Mouse (Mus musculus) monocyte, adult 2 months (primary cell): Measurements from ENCODE around the gene Gm20388.

Experiments
- DNase-seq, 2 experiments: peaks; one replicate each; pipeline ENCODE4 v3.0.0; 2022; ENCODE audit warnings: low spot score in 2 of 2, low read depth in 1 of 2

Gm20388 gene

GRCm38 (mm10) chr8:121479144-121479543 lies 1568.5 kb downstream of the Gm20388 start:
- no peak for DNase-seq

DNA sequence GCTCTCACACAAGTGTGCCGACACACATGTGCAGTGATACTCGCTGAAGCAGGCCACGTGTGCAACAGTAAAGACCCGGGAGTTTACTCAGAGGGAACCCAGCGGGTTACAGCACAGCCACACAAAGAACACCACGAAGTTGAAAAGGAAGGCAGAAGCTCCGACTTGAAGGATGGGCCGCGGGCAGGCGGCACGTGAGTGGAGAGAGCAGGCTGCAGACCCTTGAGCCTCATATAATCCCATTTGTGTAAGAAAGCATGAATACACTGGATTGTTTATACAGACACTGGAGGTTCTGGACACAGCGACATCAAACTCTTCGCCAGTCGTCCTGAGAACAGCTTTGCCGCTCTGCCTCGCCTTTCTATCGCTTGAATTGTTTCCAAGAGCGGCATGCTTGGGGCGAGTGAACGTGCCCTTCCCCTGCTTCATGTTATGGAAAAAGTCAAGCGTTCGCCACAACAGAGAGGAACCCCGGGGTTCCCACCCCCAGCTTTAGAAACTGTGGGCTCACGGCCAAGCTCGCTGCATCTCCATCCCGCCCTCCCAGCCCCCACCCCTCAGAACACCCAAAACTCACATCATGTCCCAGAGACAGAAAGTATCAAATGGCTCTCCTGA lies 1569.9 kb downstream of the Gm20388 start:
- DNase-seq: no peak

DNA sequence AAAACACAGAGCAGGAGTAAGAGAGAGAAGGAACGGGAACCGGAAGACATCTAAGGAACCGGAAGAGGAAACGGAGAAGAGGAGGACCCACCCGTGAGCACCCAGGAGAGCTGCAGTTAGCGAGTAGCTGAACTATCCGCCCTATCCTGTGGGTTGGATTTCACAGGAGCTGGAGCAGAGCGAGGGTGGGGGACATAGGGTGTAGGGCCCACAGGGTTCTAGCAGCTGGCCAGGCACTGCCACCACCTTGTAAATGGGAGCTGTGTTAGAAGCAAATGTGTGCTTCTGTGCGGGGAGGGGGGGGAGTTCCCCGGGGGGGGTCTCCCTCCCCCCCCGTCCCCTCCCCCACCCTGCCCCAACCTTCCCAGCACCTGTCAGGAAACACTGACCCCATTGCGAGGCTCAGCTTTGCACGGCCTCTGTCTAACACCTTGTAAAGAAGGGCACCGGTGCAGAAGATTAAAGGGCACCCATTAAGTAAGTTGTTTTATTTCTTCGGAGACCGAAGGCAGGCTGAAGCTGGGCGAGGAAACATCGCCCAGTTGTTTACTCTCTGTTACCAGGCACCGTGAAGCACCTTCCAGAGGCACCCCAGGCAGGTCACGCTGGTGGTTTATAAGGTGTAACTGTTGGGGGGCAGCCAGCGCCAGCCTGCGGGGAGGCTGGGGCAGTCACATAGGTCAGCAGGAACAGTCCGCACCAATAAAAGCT lies 1573.6 kb downstream of the Gm20388 start:
- no peak for DNase-seq

GRCm38 (mm10) chr8:121491633-121492032 lies 1581.0 kb downstream of the Gm20388 start:
- DNase-seq: no peak

- DNase-seq: no peak
Measured at GRCm38 (mm10) chr8:121497621-121498020, 1587.0 kb downstream of the Gm20388 start.

DNA sequence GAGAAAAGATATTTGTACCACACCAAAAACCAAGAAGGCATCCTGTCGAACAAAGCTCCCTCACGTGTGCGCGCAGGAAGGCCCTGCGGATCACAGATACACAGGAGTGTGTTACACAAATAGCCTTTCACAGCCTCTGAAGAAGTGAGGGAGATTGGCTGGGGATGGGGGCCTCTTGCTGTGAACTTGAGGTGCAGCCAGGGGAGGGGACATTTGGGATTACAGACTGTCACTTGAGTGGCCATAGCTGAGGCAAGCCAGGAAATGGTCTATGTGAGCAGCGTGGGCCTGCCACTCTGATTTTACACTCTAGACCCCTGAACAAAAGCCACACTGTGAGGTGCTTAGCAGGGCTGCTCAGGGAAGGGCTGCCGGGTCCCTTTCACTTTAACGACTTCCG lies 1601.1 kb downstream of the Gm20388 start:
- no peak for DNase-seq

- DNase-seq: no peak
Measured at GRCm38 (mm10) chr8:121513429-121513828, 1602.8 kb downstream of the Gm20388 start.

GRCm38 (mm10) chr8:121525111-121525818 lies 1614.6 kb downstream of the Gm20388 start:
- no peak for DNase-seq

DNA sequence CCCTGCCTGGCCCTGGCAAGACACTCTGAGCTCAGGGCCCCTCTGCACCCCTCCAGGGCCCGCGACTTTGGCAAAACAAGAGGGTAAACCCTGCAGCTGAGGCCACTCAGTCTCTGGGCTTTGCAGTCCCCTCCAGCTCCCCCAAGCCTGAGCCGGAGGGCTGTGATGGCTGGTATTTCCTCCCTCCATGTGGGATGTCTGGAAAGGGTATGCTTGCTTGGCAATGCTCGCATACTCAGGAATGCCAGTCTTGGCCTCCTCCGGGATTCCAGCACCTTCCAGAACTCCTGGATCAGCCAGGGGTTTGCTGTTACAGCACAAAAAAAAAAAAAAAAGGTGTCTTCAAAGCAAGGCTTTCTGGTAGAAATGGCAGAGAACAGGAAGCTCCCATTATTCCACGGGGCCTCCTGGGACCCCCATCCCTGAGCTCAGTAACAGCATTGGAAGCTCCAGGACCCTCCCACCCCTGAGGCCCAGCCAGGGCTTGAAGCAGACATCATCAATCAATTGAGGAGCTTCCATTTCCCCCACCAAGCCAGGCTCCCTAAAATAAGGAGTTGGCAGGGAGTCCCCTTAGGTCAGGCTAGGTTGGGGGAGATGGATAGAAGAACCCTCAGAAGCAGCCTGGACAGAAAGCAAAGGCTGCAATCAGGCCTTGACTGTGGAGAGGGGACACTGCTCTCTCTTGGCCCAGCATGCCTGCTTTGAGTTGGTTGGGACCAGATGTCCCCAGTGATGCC lies 1616.3 kb downstream of the Gm20388 start:
- DNase-seq: no peak

DNA sequence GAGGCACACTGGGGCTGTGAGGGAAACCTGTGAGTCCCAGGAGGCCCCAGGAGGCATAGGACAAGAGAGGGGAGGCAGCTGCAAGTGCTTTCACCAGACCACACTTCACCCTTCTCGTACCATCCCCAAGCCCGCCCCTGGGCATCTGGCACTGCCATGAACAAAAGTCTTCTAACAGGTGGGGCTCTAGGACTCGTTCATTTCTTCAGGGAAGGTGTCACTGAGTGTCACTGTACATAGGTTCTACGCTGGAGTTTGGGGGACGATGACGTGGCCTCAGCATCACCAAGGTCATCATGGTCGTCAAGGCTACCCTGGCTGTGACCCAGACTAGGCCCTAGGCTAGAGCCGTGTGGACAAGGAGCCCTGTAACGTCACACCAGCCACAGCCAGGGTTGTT lies 1617.1 kb downstream of the Gm20388 start:
- DNase-seq: no peak

GRCm38 (mm10) chr8:121528790-121529189 lies 1618.1 kb downstream of the Gm20388 start:
- no peak for DNase-seq

DNA sequence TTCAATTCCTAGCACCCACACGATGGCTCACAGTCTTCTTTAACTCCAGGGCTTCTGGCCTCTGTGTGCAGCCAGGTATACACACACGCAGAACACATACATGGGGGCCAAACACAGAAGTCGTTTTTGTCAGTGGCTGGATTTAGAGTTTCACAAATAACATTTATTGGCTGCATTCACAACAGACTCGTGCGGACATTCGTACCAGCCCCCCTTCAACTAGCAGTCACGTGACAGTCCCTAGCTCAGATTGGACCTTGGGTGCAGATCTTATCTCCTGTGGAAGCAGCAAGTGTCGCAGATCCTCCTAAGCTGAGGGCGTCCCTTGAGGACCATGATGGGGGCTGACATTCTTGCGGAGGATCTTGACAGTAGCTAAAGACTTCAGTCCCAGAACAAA lies 1620.0 kb downstream of the Gm20388 start:
- DNase-seq: no peak

DNA sequence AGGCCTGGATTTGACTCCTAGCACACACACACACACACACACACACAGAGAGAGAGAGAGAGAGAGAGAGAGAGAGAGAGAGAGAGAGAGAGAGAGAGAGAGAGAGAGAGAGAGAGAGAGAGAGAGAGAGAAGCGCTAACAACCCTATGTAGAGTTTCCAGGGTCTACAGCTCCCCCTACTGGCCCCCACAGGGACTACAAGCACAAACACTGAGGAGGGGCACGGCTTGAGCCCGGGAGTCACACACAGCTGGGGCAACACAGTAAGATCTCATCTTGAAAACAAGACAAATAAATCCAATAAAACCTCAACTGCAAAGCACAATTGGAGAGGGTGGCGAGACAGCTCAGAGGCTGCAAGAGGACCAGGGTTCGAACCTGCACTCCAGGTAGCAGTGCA lies 1621.7 kb downstream of the Gm20388 start:
- no peak for DNase-seq

DNA sequence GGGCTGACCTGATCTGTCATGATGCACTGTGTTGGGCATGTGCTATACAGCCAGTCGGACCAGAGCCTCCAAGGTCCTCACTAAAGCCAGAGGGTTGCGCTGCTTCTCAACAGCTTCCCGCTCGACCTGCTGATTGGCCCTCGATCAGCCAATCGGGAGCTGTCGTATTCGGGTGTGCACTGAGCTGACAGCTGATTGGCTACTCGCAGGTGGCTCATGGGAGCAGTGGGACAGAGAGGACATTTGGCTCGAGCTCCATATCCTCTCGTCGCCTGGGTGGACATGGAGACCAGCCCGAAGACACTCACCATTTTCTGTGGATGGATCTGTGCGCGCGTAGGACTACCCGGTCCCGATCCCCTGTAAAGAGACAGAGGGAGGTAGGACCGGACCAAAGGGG lies 1631.2 kb downstream of the Gm20388 start:
- DNase-seq: no peak

DNA sequence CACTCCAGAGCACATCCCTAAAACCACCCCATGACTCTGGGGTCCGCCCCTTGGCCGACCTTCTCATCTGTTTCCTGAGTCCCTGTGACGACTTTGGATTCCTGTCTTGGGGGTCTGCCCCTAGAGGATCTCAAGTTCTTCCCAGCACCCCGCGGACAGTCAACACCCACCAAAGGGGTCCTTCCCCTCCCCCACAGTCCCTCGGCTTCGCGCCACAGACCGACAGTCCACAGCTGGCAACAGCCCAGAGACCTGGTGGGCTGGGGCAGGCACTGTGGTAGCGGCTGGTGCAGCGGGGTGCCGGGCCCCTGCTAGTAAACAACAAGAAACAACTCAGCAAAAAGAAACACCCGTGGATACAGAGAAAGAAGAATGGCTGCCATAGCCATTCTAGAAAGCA lies 1632.3 kb downstream of the Gm20388 start:
- DNase-seq: no peak

GRCm38 (mm10) chr8:121544276-121544785 lies 1633.7 kb downstream of the Gm20388 start, which contains the start of gene 1700018B08Rik:
Gene 1700018B08Rik, minus strand, starts transcription at chr8:121544320.
- no peak for DNase-seq

DNA sequence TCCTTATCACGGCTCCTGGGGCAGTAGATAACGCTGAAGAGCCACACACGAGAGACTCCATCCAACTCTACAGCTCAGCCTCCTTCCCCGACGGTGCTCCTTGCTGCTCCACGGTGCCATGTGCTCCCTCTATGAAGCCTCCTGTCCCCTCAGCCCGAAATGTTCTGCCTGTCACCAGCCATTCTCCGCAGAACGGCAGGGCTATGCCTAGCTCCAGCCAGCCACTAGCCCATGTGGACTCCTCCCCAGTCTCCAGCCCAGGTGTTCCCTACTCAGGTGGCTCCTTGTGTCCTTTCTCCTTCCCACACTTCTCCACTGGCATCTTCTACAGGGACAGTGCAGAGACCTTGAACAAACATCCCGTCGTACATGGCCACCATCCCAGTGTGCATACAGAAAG lies 1634.3 kb downstream of the Gm20388 start:
- no peak for DNase-seq

GRCm38 (mm10) chr8:121547132-121547531 lies 1636.5 kb downstream of the Gm20388 start:
- peak; percentile 17 to 46 for DNase-seq

- DNase-seq: no peak
Measured at GRCm38 (mm10) chr8:121550056-121550455, 1639.4 kb downstream of the Gm20388 start.

GRCm38 (mm10) chr8:121551065-121551985 lies 1640.7 kb downstream of the Gm20388 start:
- no peak for DNase-seq
